Mouse (Mus musculus) 3T3-L1 (cell line): ENCODE measurements around the gene Pdxp.

Experiments
- DNase-seq: peaks from one replicate; pipeline ENCODE4 v3.0.0-alpha.2; 2015; ENCODE audit warnings: low read depth, low spot score

Pdxp gene

DNA sequence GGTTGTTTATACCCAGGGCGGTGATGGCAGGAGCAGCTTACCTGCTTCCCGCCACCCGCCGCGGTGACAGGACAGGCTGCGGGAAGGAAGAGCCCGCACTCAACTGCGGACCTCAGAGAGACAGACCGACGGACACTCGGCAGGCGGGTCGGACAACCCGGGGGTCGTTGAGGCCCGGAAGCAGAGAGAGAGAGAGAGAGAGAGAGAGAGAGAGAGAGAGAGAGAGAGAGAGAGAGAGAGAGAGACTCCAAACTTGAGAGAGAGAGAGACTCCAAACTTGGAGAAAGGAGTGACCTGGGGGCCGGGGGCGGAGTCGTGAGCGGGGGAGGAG, 14.3 kb upstream of the Pdxp start, which contains the start of gene Gm49510:
Gm49510 (plus strand) TSS at position 259 of the 331 bp plus-strand sequence.
- no peak for DNase-seq

- DNase-seq: peak; percentile 60
Measured at GRCm38 (mm10) chr15:78899740-78900584, 13.8 kb upstream of the Pdxp start, which contains the start of gene Sh3bp1. Gene Sh3bp1, plus strand, starts transcription at chr15:78899768.

DNA sequence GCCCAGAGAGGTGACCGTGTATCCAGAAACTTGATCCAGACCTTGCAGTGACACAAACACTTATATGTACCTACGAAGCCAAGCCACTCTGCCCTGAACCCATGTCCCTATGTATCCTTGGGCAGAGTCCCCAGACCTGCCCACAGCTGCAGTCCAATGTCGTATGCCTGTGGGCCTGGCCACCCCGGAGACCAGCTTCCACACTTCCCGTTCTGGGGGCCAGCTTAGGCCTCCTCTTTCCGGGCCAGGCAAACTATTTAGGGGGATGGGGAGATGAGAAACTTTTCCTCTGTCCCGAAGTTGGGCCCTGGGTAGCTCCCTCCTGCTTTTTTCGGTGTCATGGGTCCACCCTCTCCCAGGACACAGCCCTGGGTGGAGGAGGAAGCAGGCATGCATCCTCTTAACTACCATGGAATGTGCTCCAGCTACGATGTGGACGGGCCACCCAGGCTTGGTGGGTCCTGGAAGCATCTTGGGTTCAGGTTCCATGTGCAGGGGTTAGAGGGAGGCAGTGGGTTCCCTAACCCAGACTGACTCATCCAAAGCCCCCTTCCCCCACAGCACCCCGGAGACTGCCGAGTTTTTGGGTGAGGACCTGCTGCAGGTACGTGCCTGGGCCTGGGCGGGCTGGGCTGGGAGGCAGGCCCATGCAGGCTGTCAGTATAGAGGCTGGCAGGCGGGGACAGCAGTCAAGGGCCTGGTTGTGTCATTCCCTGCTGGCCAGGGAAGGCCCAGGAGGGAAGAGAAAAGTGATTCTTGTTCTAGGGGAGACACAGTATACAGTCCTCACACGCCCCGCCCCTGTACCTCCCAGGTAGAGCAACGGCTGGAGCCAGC, 12.9 kb upstream of the Pdxp start:
- peak; percentile 37 for DNase-seq

- DNase-seq: no peak
Measured at GRCm38 (mm10) chr15:78901422-78901789, 12.3 kb upstream of the Pdxp start.

DNA sequence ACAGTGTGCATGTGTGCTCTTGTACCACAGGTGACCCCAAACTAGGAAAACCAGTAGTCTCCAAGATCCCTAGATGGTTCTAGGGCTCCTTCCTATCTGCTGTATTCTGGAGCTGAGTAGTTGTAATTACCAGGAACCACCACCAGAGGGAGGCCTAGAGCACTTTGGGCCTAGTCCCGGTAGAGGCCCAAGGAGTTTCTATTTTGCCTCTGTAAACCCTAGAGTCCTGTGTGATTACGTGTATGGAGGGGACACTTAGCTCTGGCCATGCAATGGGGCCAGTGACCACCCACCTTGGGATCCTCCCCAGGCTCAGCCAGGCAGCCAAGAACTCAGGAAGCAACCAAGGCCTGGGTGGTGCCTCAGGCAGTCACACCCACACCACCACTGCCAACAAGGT, 10.5 kb upstream of the Pdxp start:
- DNase-seq: peak; percentile 91

DNA sequence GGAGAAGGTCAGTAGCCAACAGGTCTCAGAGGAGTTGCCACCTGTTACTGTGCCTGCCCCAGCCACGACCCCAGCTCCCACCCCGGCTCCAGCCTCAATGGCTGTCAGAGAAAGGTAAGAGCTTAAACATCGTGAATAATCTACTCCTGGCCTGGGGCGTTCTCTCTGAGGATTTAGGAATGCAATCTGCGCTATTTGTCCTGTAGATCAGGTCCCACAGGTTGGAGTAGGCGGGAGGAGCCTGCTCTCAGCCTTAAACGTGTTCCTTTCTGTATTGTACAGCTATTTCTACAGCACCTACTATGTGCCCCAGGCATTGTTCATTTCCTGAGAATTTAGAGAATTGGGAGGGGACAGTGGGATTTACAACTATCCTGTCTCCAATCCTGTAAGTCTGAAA, 5.3 kb upstream of the Pdxp start:
- no peak for DNase-seq

GRCm38 (mm10) chr15:78908982-78909381, 4.7 kb upstream of the Pdxp start:
- DNase-seq: no peak

DNA sequence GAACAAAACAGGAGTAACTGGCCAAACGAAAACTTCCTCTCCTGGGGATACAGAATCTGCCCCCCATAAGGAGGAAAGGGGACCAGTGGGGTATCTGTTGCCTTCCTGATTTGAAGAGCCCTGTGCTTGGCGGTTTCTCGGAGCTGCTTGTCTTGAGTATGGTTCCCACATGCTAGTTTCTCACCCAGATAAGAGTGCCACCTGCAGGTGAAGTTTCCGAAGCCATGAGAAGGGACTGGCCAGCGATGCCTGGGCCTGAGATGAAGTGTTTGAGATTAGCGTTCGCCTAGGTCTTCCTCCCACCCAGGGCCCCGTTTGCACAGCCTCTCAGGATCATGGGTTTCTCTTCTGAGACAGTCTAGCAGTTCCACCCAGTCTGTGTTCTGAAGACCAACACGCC, 1.7 kb upstream of the Pdxp start:
- DNase-seq: peak; percentile 63

- DNase-seq: peak; percentile 30
Measured at GRCm38 (mm10) chr15:78914091-78914822, 538 bp downstream of the Pdxp start.

GRCm38 (mm10) chr15:78914823-78915659, 1.3 kb downstream of the Pdxp start:
- no peak for DNase-seq

- DNase-seq: peak; percentile 87
Measured at GRCm38 (mm10) chr15:78915660-78916017, 1.9 kb downstream of the Pdxp start.

DNA sequence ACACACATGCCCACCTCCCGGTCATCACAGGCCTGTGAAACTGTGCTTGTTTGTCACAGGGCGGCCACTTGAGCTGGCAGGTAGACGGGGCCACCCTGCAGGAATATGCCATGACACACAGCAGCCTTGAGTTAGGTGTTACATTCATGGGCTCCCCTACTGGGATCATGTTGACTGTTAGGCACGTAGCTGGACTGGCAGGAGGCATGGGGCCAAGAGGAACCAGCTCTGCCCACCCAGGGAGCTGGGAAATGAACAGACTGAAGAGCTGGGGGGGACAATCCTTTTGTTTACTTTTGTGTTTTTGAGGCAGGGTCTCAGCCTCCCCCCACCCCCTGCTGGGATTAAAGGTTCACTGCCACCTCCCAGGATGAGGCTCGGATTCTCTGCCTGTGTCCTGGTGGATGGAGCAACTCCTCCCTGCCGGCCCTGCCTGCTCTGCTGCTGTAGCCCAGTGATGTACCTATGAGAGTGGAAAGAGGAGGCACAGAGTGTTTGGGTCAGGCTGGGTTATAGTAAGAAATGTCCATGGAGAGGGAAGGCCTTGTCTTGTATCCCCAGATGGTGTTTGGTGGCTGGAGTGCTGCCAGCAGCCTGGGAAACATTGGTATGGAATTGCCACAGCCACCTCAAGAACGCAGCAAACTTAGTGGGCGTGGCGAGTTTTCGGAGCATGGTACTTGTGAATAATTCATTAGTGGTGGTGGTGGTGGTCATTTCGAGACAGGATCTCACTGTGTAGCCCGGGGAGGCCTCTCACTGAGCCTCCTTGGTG, 2.5 kb downstream of the Pdxp start:
- DNase-seq: peak; percentile 27

GRCm38 (mm10) chr15:78918126-78918525, 4.4 kb downstream of the Pdxp start:
- DNase-seq: no peak

DNA sequence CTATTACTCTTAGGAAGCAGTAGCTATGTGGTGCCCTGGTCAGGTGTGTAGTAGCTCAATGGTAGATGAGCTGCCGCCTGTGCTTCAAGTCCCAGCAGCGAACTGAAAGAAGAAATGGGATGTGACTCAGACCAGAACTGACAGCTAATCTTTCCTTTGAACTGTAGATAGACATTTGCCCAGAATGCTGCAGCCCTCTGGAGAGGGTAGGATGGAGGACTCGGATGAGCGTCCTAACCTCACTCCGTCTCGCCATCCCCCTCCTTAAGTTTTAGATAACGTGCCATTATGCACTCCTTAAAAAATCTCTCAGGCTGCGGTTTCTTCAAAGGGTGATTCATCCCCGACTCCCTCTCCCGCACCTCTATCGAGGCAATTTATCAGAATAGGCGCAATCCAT, 6.2 kb downstream of the Pdxp start:
- DNase-seq: no peak

DNA sequence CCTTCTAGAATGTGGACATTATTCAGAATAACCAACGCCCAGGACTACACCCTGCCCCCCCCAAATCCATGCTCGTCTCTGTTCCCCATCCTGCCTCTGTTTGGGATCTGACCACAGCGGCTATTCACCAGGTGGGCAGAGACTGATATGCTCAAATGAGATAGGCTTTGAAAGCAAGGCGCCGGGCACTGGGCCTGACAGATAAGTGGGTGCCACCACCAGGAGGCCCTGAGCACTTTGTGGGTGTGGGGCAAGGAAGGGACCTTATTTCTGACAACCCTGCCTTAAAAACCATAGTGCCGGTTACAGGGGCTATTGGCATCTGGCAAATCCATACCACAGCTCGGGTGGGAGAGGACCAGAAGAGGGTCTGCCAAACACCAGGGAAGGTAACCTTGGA, 9.0 kb downstream of the Pdxp start:
- no peak for DNase-seq

DNA sequence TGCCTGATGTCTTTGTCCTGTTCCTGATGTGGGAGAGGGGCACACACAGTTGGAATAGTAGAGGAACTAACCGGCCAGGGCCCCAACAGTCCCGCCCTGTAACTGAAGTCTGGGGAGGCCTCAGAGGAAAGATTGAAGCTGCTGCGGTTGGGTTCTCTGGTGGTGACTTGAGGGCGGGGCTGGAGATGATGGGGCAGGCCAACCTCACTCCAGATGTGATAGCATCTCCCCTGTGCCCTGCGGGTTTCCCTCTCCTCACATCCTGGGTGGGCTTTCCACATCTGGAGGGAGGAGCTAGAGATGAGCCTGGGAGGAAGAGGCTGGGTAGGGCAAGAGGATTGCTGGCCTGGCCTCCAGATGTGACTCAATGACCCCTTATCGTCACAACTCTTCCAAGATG, 9.9 kb downstream of the Pdxp start:
- no peak for DNase-seq

GRCm38 (mm10) chr15:78925129-78925528, 11.4 kb downstream of the Pdxp start:
- DNase-seq: peak; percentile 66

GRCm38 (mm10) chr15:78926021-78926919, 12.6 kb downstream of the Pdxp start, which contains the start of gene Lgals1:
Gene Lgals1, plus strand, starts transcription at chr15:78926725.
- peak; percentile 98 for DNase-seq
